Mouse (Mus musculus) gonadal fat pad, adult 2 months (tissue): ENCODE data around the gene Cacybp. TPM values are rescaled to one million over a fixed set of nuclear protein-coding genes. Genes with fewer than 3 reads are reported as not detected.

Experiments used
- DNase-seq: peaks from one replicate; pipeline ENCODE4 v3.0.0-alpha.2; 2012; ENCODE audit warnings: low read depth
- polyA plus RNA-seq: library from polyadenylated mRNA; depleted of rRNA; stranded (reverse); fragments of >200 nt; gene quantifications from 2 replicates; pipeline ENCODE4 v1.2.3, GENCODE M21; 2012; rRNA removed

Cacybp gene
- polyA plus RNA-seq: 6.5 and 7.8 TPM in 2 replicates

DNA sequence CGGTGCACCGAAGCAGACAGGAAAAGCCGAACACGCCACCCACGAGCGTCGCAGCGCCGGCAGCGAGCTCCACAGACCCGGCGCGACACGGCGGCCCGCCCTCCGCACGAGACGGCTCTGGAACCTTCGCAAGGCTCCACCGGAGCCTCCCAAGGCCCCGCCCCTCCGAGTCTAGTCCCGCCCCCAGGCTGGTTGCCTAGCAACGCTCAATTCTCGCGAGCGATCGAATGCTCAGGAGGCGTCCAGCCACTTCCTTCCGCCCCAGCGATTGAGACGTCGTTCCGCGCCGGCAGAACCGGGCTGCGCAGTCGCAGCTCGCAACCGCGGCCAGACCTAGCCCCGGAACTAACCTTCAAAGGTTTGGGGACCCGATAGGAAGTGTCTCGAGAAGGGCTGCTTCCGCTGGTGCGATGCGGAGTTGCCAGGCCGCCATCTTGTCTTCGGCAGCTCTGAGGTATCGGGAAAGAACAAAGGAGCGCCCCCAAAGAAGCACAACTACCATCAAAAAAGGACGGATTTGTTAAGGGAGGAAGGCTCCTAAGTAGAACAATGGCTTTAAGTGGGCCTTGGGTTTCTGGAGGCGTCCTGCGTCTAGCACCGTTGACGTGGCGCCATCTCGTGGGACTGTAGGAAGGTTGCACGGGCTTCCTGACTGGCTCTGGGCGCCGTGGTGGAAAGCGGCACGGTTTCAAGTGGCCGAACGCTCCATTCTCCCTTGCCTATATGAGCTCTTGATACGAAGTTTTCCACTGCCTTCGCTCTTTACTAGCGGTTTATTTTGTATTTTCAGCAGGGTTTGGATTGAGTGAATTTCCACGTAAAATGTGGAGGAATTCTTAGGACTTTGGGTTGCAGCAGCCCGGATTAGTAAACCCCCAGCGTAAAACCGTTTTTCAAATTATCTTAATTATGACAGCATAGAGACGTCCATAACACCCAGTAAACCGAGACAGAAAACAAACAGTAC, at the start of gene Cacybp:
TSS of gene Cacybp (minus strand) at position 173 of the 967 bp plus-strand sequence.
- DNase-seq: peak; percentile 83

DNA sequence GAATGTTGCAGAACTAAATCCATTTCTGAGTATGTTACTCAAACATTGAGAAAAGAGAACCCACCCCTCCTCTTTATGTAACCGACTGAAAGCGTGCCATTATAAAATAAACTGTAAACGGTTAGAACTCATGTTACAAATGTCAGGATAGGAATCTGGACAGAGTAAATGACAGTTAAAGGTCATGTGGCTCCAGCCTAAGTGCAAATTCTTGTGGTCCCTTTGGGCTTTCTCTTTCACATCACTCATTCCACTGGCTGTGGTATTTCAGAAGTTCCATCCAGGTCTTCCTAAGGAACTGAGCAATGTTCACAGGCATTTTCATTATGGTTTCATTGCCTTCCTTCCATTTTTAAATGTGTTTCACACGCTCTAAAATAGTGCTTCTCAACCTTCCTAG, 49.7 kb upstream of the Cacybp start:
- no peak for DNase-seq

DNA sequence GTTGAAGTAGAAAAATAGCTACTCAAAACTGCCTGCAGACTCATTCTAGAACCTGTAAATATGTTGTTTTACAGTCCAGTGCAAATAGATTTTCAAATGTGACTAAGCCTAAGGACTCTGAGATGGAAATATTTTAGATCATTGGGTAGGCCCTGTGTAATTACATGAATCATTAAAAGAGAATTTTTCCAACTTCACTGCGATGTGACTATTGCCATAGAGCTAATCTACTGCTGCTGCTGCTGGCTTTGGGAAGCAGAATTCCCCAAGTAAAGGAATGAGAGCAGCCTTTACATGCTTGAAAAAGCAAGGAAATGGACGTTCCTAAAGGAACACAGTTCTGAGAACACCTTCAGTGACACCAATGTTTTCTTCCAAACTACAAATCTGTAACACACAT, 49.2 kb upstream of the Cacybp start:
- no peak for DNase-seq

DNA sequence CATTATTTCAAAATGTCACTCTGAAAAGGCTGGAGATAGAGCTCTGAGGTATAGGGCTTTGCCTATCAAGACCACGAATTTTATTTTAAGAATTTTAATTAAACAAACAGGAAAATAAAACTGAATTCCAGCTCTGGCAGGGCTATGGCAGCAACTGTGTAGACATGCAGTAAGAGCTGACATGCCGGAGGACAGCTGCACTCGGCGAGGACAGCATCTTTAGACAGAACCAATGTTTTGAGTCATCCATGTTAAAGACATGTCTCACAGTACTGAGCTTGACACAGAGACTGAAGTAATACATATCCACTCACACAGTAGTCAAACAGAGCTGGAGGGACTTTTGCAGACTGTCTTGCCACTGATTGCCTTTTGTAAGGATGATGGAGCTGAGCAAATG, 47.9 kb upstream of the Cacybp start:
- no peak for DNase-seq

DNA sequence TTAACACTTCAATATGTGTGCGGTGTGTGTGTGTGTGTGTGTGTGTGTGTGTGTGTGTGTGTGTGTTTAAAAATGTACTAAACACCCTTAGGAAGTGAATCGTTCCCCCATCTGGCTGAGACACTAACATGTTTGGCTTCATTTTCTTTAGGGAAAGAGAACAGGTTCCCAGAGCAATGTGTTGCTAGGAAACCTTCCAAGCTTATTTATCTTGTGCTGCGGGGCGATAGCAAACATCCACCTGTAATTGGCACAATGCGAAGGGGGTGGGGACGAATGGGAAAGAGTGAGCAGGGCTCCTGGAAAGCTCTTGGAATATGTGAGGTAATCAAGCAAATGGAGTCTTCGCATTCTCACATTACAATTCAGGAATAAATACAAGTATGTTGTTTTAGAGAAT, 47.2 kb upstream of the Cacybp start:
- no peak for DNase-seq

DNA sequence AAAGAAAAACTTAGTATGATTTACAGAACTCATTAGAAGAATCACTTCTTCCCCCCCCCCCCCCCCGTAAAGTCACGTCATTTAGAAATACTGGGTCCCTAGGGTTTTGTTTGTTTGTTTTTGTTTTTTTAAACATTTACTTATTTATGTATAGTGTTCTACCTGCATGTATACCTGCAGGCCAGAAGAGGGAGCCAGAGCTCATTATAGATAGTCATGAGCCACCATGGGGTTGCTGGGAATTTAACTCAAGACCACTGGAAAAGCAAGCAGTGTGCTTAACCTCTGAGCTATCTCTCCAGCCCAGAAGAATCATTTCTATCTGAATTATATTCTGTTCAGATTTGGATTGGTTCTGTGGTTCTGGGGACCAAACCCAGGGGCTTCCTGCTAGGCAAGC, 40.4 kb upstream of the Cacybp start:
- no peak for DNase-seq

DNA sequence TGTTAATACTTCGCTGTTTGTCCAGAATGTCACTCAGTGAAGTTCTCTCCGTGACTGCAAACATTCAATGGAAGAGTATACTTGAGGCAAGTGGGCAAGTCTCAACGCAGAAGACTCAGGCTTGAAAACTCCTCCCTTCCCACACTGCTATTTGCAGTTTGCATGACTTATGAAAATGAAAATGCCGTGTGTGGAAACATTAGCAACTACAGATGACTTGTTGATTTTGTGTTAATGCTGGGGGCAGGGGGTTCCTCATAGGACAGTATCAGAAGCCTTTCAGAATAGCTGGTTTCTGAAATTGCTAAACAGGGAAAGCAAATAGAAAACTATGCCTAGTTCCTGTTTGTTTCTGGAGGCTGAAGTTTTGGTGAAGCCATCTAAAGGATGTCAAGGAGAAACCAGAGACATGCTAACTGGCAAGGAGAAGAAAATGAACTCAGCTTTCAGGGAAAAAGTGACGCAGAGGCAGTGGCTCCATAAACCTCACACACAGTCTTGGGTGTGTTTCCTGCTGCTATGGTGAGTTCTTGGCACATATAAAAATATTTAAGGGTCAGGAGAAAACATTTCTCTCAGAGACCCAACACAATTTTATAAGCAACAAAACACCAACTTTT, 38.8 kb upstream of the Cacybp start:
- no peak for DNase-seq

DNA sequence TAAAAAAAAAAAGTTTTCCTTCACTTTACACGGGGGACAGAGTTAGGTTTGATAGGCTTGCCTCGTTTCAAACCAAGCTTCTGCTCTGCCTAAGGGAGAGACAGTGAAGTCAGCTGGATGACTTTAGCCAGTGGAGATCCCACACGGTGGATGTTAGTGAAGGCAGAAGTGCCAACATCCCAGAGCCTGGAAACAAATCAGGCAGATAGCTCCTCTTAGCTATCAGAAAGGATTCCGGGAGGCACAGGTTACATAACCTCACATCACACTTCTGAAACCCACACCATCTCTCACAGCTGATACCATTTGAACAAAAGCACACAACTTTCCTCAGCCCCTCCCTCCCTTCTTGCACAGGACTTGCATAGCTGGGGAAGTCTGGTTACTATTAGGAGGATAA, 38.1 kb upstream of the Cacybp start:
- no peak for DNase-seq

DNA sequence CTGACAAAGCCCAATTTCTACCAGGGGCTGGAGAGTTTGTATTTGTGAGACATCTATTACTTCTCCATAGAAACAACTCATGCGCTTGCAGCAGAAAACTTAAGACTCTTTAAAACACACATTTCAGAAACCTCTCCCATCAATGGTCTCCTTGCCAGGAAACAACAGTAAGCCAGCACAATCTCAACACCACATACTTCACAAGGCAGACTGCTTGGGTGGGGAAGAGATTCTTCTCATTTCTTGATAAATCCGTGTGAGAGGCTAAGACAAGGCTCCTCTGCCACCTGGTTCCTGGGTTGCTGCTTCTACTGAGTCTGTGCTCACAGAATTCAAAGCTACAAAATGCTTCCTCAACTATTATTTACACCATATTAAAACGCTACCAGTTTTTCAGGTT, 37.1 kb upstream of the Cacybp start:
- no peak for DNase-seq

DNA sequence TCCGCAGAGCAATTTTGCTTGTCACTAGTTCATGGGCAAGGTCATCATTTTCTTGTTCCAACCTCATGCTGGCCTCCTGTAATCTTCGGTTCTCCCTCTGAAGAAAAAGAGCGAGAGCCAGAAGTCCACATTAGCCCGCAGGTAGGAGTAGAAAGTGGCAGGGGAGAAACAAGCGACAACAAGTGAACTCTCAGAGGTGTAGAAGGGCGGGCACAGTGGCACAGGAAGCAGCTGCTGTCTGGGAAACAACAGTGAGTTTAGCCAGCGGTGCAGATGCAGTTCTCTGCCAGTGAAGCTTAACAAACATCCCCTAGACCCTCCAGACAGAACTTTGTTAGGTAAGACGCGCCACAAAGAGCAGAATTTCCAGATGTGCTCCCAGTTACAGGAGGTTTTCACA, 34.8 kb upstream of the Cacybp start:
- DNase-seq: no peak

DNA sequence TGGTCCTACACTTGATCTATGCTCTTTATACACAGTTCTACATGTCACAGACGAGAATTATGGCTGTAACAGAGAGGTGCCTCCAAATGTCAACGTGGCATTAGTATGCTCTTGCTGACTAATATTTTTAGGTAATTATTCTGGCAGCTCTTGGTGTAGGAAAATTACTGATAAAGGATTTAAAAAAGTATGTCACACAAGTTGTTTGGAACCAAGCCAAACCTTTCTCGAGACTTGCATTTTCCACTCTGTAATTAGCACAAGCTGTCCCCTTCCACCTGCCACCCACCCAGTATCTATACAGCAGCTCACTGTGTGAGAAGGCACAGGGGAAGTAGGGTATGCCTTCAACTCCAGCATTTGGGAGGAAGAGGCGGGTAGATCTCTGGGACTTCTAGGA, 34.2 kb upstream of the Cacybp start:
- DNase-seq: no peak

DNA sequence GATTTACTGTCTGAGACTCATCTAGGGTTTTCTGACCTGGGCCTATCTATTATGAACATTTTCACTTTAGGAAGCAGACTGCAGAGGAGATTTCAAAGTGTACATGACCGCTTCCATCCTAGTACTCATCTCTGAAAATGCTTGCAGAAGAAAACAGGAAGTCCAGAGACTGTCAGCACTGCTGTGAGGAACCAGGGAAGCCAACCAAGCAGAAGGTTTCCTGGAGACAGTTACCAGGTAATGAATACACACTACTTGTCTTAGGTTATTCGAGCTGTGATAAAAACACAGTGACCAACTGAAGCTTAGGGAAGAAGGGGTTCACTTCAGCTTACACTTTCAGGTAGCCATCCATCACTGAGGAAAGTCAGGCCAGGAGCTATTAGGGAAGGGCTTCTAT, 33.3 kb upstream of the Cacybp start:
- DNase-seq: no peak

DNA sequence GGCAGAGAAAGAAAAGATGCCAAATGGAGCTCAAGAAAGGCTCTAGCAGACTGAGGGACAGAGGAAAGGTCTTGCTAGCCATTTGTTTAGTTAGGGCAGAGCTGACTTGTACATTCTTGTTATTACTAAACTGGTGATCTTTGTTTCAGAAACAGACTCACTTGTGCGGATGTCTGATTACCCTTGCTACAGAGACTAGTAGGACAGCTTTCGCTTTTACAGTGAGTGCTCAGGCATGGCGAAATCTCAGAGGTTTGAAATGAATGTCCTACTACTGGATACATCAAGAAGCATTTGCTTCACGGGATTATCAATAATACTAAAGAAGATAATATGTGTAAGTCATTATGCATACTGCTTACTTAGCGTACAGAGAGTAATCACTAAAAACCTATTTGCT, 32.0 kb upstream of the Cacybp start:
- DNase-seq: no peak

DNA sequence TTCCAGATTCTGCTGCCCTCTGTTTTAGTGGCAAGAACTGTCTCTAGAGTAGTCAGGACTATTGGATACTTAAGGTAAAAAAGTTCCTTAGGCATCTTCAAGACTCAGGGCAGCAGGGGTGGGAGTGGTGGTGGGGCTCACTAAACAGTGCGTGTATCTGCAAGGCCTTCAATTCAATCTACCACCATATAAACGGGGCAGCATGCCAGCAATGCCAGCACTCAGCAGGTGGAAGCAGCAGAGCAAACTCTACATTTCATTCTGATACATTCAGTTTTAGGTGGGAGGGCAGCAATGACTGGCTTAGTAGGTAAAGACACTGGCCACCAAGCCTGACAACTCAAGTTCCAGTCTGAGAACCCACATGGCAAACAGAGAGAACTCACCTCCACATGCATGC, 27.4 kb upstream of the Cacybp start:
- no peak for DNase-seq

DNA sequence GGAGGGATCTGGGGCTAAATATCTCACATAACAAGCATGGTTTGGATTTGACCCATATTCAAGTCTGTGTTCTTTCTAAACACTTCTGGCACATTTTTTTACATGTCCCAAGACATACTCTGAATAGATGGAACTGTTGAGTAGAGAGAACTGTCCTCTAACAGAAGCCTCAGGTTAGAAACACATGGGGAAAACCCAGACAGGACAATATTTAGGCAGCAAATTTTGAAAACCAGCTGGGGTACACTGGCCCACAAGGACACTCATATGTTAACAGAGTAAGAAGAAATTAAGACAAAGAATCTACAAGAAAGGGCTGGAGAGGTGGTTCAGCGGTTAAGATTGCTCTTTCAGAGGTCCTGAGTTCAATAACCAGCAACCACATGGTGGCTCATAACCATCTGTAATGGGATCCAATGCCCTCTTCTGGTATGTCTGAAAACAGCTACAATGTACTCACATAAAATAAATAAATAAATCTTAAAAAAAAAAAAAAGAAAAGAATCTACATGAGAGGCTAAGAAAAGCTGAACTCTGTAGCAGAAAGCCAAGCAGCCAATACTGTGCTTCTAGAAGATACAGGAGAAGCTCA, 26.3 kb upstream of the Cacybp start:
- no peak for DNase-seq

DNA sequence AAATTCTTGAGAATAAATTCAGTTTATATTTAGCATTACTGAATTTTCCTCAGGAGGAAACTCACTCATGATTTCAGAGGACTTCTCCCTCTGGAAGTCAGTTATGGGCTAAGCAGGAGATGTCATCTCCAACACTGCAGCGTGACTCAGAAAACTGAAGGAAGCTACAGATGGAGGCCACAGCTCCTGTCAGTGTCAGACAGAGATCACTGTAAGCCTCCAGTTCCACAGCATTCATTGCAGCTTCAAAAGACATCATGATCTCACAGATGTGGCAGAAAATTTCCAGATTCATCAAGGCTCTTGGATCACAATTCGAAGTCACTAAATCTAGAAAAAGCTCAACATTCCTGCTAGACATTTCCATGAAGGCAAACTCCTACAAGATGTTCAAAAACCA, 25.3 kb upstream of the Cacybp start:
- no peak for DNase-seq

DNA sequence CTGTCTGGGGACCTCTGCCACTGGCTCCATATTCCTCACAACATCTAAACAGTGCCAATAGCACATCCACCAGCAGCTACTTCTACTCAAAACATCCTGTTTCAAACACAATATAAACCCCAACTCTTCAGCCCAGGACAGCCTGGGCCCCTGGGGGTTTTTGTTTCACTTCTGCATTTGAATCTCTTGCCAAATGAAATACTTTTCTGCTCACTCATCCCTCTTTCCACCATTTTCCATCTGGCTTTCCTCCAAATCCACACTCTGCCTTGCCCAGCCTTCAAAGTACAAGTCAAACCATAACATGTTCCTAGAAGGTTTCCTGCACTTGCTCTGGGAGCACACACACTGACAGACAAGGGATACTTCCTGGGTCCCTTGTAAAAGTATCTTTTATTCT, 21.2 kb upstream of the Cacybp start:
- DNase-seq: no peak

DNA sequence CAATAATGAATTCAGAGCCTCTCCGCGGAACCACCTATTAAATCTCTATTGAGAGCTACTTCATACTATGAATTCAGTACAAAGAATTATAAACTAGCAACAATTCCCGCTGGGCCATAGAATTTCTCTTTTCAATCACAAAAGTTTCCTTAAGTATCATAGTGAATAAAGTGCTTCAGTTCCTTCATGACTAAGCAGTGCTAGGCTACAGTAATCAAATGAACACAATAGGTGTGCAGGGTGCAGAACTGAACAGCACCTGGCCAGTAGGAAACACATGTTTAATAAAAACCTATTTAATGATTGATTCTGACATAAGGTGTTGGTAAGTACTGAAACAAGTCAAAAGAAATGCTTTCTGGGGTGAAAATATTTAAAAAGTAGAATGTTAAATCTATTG, 19.4 kb upstream of the Cacybp start:
- no peak for DNase-seq

DNA sequence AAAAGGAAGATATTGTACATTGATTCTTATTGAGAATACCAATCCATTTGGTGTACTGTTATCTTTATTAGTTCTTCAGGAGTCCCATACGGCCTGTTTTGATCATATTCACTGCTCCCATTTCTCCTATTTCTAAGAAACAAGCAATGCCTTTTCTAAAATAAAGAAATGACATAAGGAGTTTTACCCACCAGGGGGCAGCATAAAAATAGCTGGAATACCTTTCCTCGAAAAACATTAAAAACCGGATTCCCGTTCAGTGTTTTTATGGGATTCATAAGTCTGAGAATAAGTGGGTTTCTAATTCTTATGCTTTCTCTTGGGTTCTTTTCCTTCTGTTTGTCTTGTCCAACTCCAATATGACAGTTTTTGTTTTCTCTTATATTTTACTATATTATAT, 18.3 kb upstream of the Cacybp start:
- DNase-seq: no peak

DNA sequence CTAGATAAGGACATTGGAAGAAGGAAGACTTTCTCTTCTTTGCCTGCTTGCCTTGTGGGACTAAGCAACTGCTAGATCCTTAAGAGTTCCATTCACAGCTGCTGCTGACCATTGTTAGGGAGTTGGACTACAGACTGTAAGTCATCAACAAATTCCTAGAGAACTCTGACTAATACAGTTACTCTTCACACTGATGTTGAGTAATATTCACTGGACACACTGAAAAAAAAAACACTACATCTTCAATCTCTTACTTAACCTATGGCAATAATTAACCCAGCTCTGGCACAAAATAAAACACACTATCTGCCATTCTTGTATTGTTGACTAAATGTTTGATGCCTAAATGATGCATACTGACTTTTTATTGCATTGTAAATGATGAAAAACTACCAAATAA, 15.2 kb upstream of the Cacybp start:
- no peak for DNase-seq

DNA sequence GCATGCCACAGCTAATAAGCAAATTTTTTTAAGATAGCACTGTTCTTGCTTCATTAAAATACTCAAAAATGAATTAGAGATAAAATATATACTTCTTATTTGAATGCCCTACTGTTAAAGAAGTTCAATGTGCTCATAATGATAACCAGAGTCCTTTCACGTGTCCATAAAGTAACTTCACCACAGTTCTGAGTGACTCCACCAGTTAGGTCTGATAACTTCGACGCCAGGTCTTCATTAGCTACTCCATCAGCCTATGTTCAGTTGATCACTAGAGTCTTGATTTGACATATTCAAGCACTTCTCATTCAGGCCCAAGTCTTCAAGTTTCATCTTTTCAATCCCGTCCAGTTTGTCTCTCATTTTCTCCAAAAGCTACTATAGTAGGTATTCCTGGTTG, 14.5 kb upstream of the Cacybp start:
- DNase-seq: no peak

DNA sequence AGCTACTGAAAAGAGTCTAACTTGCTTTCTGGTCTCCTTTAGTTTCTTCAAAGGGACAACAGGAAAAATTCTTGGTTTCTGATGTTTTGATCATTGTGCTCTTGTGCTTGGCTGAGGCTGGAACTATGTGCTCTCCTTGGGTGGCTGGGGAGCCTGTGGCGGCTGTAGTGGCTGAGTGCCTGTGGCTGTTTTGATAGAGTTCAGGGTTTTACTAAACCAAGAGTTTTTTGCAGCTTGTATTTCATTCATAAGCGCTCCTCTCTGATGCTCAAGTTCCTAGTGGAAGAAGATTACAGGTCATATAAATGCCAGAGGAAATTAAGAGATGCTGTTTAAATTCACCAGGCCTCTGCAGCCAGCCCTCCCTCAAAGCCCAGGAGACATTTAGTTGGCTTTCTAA, 11.4 kb upstream of the Cacybp start:
- no peak for DNase-seq

DNA sequence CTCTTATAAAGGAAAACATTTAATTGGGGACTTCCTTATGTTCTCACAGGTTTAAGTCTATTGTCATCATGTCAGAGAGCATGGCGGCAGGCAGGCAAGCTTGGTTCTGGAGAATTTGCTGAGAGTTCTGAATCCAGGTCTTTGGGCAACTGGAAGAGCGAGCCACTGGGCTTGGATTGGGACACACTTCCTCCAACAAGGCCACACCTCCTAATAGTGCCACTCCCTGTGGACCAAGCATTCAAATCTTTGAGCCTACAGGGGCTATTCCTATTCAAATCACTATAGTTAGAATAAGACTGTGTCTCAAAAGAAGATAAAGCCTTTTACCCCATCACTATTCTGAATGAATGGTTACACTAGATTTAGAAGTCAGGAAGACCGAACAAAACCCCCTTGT, 5.2 kb upstream of the Cacybp start:
- DNase-seq: no peak
